Mouse (Mus musculus): ENCODE measurements around the gene Coro1a. TPM values are rescaled to one million over a fixed set of nuclear protein-coding genes. Genes with fewer than 3 reads are reported as not detected.

Gene Coro1a
- polyA plus RNA-seq, 1 experiment from 2014 or later, result 46.5 TPM

DNA sequence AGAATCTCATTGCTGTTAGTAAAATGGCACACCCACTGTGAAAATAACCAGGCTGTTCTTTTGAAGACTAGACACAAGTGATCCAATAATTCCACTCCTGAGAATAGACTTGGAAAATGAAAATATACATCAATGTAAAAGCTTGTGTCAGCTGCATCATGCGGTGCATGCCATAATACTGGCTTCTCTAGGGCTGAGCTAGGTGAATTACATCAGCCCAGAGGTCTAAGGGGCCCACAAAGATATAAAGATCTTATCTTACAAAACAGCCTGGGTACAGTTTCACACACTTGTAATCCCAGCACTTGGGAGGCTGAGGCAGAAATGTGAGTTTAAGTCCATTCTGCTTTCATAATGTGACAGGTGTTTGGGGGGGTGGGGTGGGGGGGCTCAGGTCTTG lies 50.1 kb downstream of the Coro1a start:
- H3K4me1 ChIP-seq, result no peaks in the 10 kb centered on the region
- H3K9me3 ChIP-seq, result no peaks in the 10 kb centered on the region
- 82% methylated on average over 1 of the region's 1 CpGs for WGBS
- H3K27me3 ChIP-seq, result no peaks in the 10 kb centered on the region
- H3K27ac ChIP-seq, result no peak overlapping the region
- no peak overlapping the region for H3K4me2 ChIP-seq
- ATAC-seq (ENCODE audit: insufficient number of reproducible peaks, low FRiP score, low TSS enrichment, low read depth), result no peak
- no peak overlapping the region for H3K4me3 ChIP-seq
- H3K36me3 ChIP-seq, result peaks cover 3% of the 10 kb centered on the region; the same call in 1 of the 2 replicates
- H3K9ac ChIP-seq, result no peak overlapping the region

DNA sequence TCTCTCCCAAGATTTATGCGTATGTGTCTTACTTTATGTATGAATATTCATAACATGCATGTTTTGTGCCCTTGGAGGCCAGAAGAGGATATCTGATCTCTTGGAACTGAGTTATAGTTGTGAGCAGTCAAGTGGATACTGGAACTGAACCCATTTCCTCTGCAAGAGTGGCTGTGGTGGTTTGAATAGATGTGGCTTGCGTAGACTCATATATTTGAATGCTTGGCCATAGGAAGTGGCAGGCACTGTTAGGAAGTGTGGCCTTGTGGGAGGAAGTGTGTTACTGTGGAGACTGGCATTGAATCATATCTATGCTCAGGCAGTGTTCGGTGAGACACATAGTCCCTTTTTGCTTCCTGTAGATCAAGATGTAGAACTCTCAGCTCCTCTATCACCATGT lies 51.9 kb downstream of the Coro1a start:
- no peak for ATAC-seq (ENCODE audit: insufficient number of reproducible peaks, low FRiP score, low TSS enrichment, low read depth)
- no peak overlapping the region for H3K4me2 ChIP-seq
- H3K9ac ChIP-seq, result no peak overlapping the region
- no peaks in the 10 kb centered on the region for H3K27me3 ChIP-seq
- no peaks in the 10 kb centered on the region for H3K9me3 ChIP-seq
- no peaks in the 10 kb centered on the region for H3K4me1 ChIP-seq
- WGBS, result 93% methylated on average over 3 of the region's 3 CpGs
- H3K36me3 ChIP-seq, result no peaks in the 10 kb centered on the region
- no peak overlapping the region for H3K27ac ChIP-seq
- no peak overlapping the region for H3K4me3 ChIP-seq

DNA sequence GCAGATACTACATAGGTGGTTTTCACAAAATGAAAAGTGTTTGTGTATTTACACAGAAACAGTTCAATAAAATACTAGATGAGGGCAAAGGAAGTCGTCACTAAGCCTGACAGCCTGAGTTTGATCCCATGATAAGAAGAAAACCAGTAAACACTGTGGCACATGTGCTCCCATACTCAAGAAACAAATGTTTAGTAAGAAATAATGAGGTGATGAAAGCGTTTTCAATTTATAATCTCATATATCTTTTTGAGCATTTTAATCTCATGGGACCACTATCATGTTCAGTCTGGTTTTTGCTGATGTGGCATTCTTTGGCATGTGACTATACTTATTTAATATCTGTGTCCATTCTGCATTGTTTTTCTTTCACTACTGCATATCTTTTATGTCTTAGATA lies 53.6 kb downstream of the Coro1a start:
- no peak for ATAC-seq (ENCODE audit: insufficient number of reproducible peaks, low FRiP score, low TSS enrichment, low read depth)
- 72% methylated on average over 2 of the region's 2 CpGs for WGBS
- no peaks in the 10 kb centered on the region for H3K27me3 ChIP-seq
- H3K4me1 ChIP-seq, result peaks cover 6% of the 10 kb centered on the region
- H3K4me3 ChIP-seq, result no peak overlapping the region
- no peak overlapping the region for H3K27ac ChIP-seq
- no peak overlapping the region for H3K9ac ChIP-seq
- H3K9me3 ChIP-seq, result no peaks in the 10 kb centered on the region
- no peaks in the 10 kb centered on the region for H3K36me3 ChIP-seq
- H3K4me2 ChIP-seq, result no peak overlapping the region

DNA sequence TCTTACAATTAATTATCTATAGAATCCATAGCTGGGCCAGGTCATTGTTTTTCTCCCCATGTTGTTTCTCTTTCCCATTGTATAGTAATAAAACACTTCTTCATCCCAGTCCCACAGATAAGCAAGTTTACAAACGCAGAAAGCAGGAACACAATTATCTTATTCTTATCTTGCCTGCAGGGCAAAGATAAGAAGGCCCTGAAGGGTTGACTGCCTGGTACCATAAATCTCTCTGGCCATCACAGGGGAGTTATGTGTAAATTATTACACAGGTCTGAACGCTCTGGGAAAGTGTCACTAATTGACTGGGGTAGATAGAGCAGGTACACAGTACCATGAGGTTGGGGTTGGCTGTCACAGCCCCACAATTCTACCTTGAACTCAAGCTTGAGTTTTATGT lies 56.7 kb downstream of the Coro1a start:
- Histone ChIP-seq H3K27ac (no peak overlapping the region), H3K4me3 (no peak overlapping the region), H3K9me3 (no peaks in the 10 kb centered on the region), H3K36me3 (no peaks in the 10 kb centered on the region), H3K4me1 (peaks cover 8% of the 10 kb centered on the region), H3K27me3 (no peaks in the 10 kb centered on the region), H3K9ac (no peak overlapping the region), H3K4me2 (no peak overlapping the region)
- ATAC-seq (ENCODE audit: insufficient number of reproducible peaks, low FRiP score, low TSS enrichment, low read depth), result no peak
- WGBS, result 59% methylated on average over 2 of the region's 2 CpGs

Other genes with a start within 250 kb of the Coro1a start
- 82.8 and 290 TPM in 2 replicates for gene Atp2a1, start 244.7 kb downstream of the Coro1a start, polyA plus RNA-seq (2015; fragmentation: Nextera tagmentation; extraction: Ambion mirVana)
- gene Sh2b1, start 232.4 kb downstream of the Coro1a start, polyA plus RNA-seq (2015; fragmentation: Nextera tagmentation; extraction: Ambion mirVana), result 51.9 and 53.7 TPM in 2 replicates
- 120 and 130 TPM in 2 replicates for gene Tufm, start 220.4 kb downstream of the Coro1a start, polyA plus RNA-seq (2015; fragmentation: Nextera tagmentation; extraction: Ambion mirVana)
- gene Atxn2l, start 204.3 kb downstream of the Coro1a start, polyA plus RNA-seq (2015; fragmentation: Nextera tagmentation; extraction: Ambion mirVana), result 41.9 and 47.0 TPM in 2 replicates
- gene Eif3c, start 141.4 kb downstream of the Coro1a start, polyA plus RNA-seq (2015; fragmentation: Nextera tagmentation; extraction: Ambion mirVana), result 173 and 191 TPM in 2 replicates
- gene Apobr, start 122.8 kb downstream of the Coro1a start, polyA plus RNA-seq (2015; fragmentation: Nextera tagmentation; extraction: Ambion mirVana), result 0.79 and 1.9 TPM in 2 replicates
- gene Cln3, start 122.0 kb downstream of the Coro1a start, polyA plus RNA-seq (2015; fragmentation: Nextera tagmentation; extraction: Ambion mirVana), result 32.7 and 37.7 TPM in 2 replicates
- gene Il27, start 112.8 kb downstream of the Coro1a start, polyA plus RNA-seq (2015; fragmentation: Nextera tagmentation; extraction: Ambion mirVana), result not detected in 2 replicates
- 29.8 and 41.9 TPM in 2 replicates for gene Nupr1, start 76.9 kb downstream of the Coro1a start, polyA plus RNA-seq (2015; fragmentation: Nextera tagmentation; extraction: Ambion mirVana)
- 43.4 and 43.9 TPM in 2 replicates for gene Sgf29, start 58.5 kb downstream of the Coro1a start, polyA plus RNA-seq (2015; fragmentation: Nextera tagmentation; extraction: Ambion mirVana)
- 12.2 and 17.5 TPM in 2 replicates for gene Sult1a1, start 31.4 kb downstream of the Coro1a start, polyA plus RNA-seq (2015; fragmentation: Nextera tagmentation; extraction: Ambion mirVana)
- 109 and 131 TPM in 2 replicates for gene Bola2, start 12.4 kb downstream of the Coro1a start, polyA plus RNA-seq (2015; fragmentation: Nextera tagmentation; extraction: Ambion mirVana)
- 10.5 and 12.3 TPM in 2 replicates for gene Slx1b, start 12.0 kb downstream of the Coro1a start, polyA plus RNA-seq (2015; fragmentation: Nextera tagmentation; extraction: Ambion mirVana)
- 65.2 and 68.3 TPM in 2 replicates for gene Mapk3, start 51.8 kb upstream of the Coro1a start, polyA plus RNA-seq (2015; fragmentation: Nextera tagmentation; extraction: Ambion mirVana)
- 16.8 and 17.7 TPM in 2 replicates for gene Gdpd3, start 58.5 kb upstream of the Coro1a start, polyA plus RNA-seq (2015; fragmentation: Nextera tagmentation; extraction: Ambion mirVana)
- 117 and 122 TPM in 2 replicates for gene Ypel3, start 69.2 kb upstream of the Coro1a start, polyA plus RNA-seq (2015; fragmentation: Nextera tagmentation; extraction: Ambion mirVana)
- 0.37 and 0.46 TPM in 2 replicates for gene Tbx6, start 73.7 kb upstream of the Coro1a start, polyA plus RNA-seq (2015; fragmentation: Nextera tagmentation; extraction: Ambion mirVana)
- 212 and 227 TPM in 2 replicates for gene Ppp4c, start 84.7 kb upstream of the Coro1a start, polyA plus RNA-seq (2015; fragmentation: Nextera tagmentation; extraction: Ambion mirVana)
- gene Fam57b, start 89.9 kb upstream of the Coro1a start, polyA plus RNA-seq (2015; fragmentation: Nextera tagmentation; extraction: Ambion mirVana), result 0.22 and 0.56 TPM in 2 replicates
- not detected in 2 replicates for gene 4930451I11Rik, start 123.9 kb upstream of the Coro1a start, polyA plus RNA-seq (2015; fragmentation: Nextera tagmentation; extraction: Ambion mirVana)
- gene Doc2a, start 139.6 kb upstream of the Coro1a start, polyA plus RNA-seq (2015; fragmentation: Nextera tagmentation; extraction: Ambion mirVana), result 0.57 and 0.82 TPM in 2 replicates
- 26.7 and 30.1 TPM in 2 replicates for gene Hirip3, start 154.2 kb upstream of the Coro1a start, polyA plus RNA-seq (2015; fragmentation: Nextera tagmentation; extraction: Ambion mirVana)
- 80.7 and 82.1 TPM in 2 replicates for gene Ino80e, start 154.6 kb upstream of the Coro1a start, polyA plus RNA-seq (2015; fragmentation: Nextera tagmentation; extraction: Ambion mirVana)
- gene Taok2, start 176.9 kb upstream of the Coro1a start, polyA plus RNA-seq (2015; fragmentation: Nextera tagmentation; extraction: Ambion mirVana), result 40.9 and 46.3 TPM in 2 replicates
- gene Tmem219, start 215.1 kb upstream of the Coro1a start, polyA plus RNA-seq (2015; fragmentation: Nextera tagmentation; extraction: Ambion mirVana), result 31.3 and 35.1 TPM in 2 replicates
- gene Kctd13, start 221.1 kb upstream of the Coro1a start, polyA plus RNA-seq (2015; fragmentation: Nextera tagmentation; extraction: Ambion mirVana), result 13.5 and 15.3 TPM in 2 replicates
- 0.10 TPM in 1 of 2 replicates, not detected in the other for gene Asphd1, start 241.8 kb upstream of the Coro1a start, polyA plus RNA-seq (2015; fragmentation: Nextera tagmentation; extraction: Ambion mirVana)
- 0.46 and 0.50 TPM in 2 replicates for gene Sez6l2, start 242.8 kb upstream of the Coro1a start, polyA plus RNA-seq (2015; fragmentation: Nextera tagmentation; extraction: Ambion mirVana)

All from limb, embryonic 15.5 days (tissue).